Mouse (Mus musculus) WW6 (cell line): ENCODE data around the gene Atp1b3.
"Not testable (repeated sequence)": the region's sequence is repeated elsewhere in the genome, so short reads cannot be mapped to it uniquely, and the experiment has no call there.

Experiments used
- DNase-seq: peaks from one replicate; pipeline ENCODE4 v3.0.0-alpha.2; 2013; ENCODE audit warnings: low read depth, low spot score

The Atp1b3 gene

DNA sequence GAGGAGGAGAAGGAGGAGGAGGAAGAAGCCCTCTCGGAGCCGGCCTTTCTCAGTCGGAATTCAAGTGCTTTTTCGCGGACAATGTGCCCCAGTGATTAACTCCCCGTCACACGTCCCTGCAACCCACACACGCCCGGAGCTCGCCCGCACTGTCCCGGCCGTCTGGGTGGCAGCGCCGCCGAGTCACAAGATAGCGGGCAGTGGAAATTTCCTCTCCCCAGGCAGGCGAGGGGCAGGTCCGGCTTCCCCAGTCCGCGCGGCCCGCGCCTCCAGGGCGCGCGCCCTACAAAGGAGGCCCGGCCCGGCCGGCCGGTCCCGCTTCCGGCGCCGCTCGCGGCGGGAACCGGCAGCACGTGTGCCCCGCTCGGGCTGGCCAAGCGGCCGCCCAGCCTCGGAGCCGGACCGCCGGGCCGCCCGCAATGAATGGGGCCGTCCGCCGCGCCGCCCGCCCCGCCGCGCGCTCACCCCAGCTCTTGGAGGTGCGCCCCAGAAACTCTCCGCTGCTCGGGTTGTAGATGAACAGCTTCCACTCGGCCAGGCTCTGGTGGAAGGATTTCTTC, 581 bp downstream of the Atp1b3 start:
- no peak for DNase-seq

DNA sequence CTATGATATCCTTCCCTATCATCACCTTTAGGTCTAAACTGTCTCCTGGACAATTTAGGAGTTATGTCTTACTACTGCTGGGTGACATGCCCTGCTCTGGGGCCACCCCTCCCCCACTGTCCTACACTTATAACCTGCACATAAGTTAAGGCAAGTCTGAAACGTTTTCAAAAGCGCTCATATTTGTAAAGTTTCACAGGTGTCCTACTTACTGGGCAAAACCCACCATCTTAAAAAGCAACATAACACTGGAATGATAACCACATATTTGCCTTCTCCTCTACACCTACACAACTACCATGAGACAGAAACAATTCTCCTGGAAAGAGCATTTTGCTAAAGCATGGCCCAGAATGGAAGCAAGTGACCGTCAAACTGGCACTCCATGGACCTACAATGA, 4.2 kb downstream of the Atp1b3 start:
- DNase-seq: no peak

DNA sequence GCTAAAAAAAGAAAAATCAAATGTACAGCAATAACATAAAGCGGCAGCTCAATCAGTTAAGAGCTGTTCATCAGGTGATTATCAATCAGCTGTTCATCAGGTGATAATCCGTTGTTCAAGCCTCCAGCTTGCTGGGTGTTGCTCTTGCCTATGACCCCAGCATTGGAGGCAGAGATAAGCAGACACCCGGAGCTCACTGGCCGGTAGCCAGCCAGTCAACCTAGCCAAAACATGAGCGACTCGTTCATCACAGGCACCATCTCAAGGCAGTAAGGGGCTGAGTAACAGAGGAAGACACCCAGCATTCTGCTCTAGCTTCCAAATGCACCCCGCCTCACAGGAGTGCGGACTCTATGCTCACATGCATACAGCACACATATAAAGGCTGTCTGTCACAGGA, 10.4 kb downstream of the Atp1b3 start:
- no peak for DNase-seq

DNA sequence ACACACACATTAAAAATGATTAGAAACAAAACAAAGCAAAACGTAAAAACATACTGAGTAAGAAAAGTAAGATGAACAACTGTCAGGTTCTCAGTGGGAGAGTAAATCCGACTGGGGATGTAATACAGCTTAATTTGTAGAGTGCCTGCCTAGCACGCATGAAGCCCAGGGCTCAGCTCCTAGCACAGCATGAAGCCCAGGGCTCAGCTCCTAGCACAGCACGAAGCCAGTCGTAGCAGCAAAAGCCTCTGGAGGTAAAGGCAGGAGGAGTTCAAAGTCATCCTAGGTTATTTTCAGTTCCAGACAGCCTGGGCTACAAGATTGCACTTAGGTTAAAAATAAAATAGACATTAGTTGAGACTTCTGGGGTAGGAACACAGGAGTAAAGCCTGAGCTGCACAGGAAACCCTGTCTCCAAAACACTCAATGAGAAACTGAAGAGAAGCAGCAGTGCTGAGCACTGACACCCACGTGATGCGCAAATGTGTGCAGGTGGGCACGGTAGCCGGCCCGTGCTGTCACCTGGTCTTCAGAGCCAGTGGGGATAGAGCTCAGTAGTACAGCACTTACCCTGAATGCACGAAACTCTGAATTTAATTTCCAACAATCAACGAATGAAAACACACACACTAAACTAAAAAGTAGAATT, 11.0 kb downstream of the Atp1b3 start:
- DNase-seq: no peak

DNA sequence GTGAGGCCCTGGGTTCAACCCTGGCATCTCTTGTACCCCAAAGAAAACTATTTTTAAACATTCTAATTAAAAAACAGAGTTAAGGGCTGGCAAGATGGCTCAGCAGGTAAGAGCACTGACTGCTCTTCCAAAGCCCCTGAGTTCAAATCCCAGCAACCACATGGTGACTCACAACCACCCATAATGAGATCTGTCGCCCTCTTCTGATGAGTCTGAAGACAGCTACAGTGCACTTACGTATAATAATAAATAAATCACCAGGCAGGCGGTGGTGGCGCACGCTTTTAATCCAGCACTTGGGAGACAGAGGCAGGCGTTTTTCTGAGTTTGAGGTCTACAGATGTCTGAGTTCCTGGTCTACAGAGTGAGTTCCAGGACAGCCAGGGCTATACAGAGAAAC, 12.5 kb downstream of the Atp1b3 start:
- DNase-seq: not testable (repeated sequence)

DNA sequence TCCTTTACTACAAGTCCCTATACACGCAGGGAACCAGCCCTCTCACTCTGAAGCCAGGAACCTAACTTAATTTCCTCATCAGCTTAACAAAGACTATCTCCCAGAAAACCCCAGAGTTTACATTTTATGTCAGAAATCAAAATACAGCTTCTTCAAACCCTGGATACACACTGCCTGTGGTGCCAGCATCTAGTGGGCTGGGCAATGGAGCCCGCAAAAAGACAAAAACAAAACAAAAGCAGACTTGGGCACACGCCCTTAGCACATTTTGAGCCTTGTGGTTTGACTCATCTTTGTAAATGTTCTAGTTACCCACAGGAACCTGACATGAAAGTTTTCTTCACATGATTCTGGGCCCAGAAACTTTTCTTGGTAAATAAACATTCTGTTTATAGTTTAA, 13.8 kb downstream of the Atp1b3 start:
- no peak for DNase-seq

DNA sequence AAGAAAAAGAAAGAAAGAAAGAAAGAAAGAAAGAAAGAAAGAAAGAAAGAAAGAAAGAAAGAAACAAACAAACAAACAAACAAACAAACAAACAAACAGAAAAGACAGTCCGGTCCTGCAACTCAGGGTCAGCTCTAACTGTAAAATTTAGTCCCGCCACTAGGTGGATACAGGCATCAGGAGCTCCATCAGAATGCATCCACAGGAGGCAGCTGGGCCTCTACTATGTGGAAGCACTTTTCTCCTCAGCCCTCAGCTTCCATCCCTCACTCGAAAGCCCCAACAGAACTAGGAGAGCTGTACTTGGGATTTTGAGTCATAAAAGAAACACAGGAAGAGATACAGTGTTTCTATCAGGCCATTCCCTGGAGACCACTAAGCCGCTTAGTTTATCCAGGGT, 14.2 kb downstream of the Atp1b3 start:
- no peak for DNase-seq

DNA sequence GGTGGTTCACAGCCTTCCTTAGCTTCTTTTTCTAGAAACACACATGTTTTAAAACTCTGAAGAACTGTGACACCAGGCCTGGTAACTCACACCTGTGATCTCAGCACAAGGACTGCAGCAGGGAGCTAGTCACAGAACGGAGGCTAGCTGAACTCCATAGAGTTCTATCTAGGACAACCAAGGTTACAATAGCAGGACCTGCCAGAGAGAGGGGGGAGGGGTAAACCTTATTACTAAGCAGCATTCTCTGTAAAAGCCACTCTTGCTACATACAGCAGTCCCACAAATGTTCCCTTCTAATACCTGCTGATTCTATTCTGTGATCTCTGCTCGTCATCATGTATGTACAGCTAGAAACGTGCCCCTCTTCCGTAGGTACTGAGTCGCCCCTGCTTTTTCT, 15.4 kb downstream of the Atp1b3 start:
- no peak for DNase-seq

DNA sequence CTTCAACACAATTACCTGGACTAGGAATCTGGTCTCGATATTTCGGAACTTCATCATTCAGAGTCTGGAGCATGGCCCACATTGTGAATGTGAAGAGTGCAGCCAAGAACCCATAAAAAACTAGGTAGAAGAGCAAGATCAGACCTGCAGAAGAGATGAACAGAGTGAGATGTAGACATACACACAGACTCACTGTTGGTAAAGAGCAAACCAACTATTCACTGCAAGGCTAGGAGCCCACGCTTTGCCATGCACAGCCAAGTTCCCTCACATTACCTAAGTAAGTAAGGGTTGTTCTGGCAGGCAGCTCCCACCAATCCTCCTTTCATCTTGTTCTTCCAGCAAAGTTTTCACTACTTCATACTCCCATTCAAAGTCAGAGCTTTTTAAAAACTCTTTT, 18.5 kb downstream of the Atp1b3 start:
- DNase-seq: no peak

DNA sequence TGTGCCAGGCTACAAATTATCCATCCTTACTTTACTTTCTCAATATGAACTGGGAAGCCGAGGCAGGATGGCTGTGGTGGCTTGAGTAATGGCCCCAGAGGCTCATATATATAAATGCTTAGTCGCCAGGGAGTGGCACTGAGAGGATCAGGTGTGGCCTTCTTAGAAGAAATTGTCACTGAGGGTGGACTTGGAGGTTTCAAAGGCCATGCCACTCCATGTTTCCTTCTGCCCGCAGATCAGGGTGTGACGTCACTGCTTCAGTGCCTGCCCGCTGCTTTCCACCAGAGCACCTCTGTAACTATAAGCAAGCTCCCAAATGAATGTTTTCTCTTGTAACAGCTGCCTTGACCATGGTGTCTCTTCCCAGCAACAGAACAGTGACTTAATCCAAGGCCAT, 33.1 kb downstream of the Atp1b3 start:
- DNase-seq: no peak

DNA sequence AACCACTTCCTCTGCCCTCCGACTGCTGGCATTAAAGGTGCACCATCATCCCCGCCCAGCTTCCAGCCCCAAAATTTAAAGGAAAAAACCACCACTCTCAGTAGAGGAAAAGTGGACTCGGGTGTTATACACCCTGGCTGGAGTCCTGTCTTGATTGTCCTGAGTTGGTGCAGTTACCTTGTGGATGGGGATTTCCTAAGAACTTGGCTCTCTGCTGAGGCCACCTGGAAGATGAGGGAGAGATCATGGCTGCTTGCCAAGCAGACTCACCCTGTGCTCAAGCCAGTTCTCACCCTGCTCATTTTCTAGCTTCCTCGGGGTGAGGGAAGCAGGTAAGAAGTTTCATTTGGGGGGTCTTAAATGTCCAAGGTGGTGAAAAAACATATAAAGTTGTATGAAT, 36.0 kb downstream of the Atp1b3 start:
- DNase-seq: no peak

DNA sequence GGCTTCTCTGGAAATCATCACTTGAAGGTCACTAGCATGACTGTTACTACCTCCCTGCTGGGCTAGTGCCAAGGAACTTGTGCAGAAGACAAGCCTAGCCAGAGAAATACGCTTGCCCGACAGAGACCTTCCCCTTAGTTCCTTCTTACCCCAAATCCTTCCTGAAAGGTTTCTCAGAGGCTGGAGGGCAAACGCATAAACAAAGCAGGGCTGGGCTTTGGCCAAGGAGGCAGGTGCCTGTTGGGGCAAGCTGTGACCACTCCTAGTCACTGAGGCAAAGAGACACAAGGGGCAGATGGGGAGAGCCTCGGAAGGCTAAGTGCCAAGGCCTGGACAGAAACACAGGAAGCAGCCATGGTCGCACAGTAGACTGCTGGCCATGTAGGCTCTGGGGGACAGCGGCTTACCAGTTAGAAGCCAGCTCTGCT, 37.7 kb downstream of the Atp1b3 start:
- DNase-seq: no peak

DNA sequence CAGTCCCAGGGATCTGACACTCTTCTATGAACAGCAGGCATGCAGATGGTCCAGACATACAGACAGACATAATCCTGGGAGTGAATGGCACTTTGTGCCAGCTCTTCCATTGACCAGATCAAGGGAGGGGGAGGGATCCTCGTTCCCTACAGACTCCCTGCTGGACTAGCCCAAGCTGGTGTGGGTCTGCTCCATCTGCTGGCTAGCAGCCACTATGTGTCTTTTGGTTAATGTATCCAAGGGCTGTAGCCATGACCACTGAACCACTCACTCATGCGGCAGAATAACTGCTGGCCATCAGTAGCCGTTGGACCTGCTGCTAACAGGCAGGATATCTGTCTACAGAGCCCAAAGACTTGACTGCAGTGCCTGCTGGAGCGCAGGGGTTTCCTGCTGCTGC, 39.7 kb downstream of the Atp1b3 start:
- no peak for DNase-seq

DNA sequence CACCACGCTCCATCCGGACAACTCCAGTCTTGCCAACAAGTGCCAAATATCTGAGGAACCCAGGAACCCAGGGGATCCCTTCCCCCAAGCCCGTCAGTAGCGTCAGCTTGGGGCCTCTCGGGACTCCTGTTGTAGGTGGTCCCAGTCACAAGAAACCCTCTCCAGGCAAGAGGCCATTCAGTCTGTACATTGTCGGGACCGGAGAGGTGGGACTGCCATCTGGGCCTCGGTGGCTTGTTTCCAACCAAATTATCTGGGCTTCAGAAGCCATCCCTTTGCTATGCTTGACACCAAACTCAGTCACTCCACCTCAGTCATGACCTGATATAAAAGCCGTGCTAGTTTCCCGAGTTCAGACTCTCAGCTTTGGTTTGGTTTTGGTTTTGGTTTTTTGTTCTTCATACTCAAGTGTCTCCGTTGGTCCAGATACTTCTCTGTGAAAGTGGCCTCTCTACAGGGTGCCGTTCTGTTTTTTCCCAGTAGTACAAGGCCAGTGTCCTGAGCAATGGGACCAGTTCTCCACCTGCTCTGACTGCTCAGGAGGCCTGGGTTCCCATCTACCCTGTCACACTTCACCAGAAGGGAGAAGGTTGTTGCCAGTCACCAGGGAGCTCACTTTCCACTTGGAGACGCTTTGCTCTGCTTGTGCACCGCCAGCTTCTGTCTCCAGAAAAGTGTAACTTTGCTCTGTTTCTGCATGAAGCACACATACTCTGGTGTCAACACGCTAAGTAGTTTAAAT, 41.7 kb downstream of the Atp1b3 start:
- no peak for DNase-seq

DNA sequence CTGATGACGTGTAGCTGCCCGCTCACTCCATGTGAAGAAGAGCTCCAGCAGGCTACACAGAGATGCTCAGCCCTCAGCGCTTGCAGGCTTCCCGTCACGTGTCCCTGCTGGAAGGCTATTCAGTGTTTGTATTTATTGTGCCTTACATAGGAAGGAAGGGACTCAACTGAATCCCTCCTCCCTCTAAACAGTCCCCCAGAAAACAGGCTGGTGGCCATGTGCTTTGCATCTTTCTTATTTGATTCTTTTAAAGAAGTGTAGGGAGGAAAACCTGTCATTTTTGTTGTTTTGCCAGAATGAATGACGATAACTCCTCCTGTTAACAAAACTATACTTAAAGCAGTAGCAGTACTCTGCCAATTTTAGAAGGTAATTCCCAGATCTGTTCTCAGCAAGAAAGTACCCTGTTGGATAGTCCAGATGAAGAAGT, 43.7 kb downstream of the Atp1b3 start:
- DNase-seq: no peak

DNA sequence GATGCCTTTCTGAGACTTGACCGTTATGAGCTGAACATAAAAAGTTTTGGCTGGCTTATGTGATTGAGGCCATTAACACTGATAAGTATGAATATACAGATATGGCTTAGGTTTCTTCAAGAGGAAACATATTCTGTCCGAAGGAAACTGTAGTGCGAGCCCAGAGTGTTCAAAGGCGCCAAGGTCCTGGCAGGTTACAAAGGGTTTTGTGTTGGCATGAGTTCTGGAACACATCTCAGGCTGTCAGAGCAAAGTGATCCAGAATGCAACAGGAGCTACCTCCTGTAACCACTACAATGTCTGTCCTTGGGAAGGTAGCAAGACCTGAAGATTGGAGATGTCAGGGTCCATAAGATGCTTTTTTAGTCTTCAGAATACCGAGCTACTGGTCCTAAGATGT, 44.9 kb downstream of the Atp1b3 start:
- DNase-seq: no peak

DNA sequence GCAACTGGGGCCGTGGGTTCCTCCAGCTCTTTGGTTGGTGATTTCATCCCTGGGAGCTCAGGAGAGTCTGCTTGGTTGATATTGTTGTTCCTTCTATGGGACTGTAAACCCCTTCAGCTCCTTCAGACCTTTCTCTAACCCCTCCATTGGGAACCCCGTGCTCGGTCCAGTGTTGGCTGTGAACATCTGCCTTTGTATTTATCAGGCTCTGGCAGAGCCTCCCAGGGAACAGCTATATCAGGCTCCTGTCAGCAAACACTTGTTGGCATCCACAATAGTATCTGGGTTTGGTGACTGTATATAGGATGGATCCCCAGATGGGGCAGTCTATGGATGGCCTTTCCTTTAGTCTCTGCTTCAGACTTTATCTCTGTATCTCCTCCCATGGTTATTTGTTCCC, 52.2 kb downstream of the Atp1b3 start:
- DNase-seq: no peak

DNA sequence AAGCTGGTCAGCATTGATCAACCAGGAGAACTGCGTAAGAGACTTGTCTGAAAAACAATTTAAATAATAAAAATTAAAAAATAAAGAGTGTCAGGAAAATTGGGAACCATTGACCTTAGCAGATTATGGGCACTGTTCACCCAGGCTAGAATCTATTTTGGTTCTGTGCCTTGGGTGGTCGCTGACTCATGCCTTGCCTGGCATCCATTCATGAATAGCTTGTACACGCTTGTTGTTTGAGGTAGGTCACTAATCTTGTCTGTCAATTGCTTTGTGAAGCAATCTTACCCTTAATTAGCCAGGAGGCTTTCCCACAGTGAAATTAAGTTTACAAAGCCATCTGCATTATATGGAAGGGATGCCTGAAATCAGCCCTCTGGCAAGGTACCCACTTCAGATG, 55.4 kb downstream of the Atp1b3 start:
- no peak for DNase-seq

DNA sequence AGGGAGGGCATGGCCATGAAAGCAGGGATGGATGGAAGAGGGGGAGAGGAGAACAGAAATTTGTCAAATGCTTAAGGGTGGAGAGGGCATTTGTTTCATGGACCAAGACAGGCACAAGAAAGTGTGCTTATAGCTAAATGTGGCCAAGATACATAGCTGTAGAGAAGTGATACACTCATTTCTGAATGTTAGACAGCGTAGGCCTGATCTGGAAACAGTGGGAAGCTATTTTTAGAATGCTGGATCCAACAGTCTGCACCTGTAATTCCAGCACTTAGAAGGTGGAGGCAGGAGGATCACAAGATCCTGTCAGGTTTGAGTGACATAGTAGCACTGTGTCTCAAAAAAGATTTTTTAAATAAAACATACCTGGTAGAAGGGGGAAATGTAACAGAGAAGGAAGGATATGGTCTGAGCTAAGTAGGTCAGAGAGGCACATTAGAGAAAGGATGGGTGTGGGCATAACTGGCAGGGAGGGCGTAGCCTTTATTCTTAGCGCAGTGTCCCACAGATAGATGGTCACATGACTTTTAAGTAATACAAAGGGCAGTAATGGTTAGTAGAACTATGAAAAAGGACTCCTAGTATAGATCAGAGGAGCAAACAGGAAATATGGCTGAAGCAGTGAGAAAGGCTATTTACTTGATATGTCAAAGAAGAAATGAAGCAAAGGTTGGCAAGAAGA, 64.8 kb downstream of the Atp1b3 start:
- DNase-seq: no peak

DNA sequence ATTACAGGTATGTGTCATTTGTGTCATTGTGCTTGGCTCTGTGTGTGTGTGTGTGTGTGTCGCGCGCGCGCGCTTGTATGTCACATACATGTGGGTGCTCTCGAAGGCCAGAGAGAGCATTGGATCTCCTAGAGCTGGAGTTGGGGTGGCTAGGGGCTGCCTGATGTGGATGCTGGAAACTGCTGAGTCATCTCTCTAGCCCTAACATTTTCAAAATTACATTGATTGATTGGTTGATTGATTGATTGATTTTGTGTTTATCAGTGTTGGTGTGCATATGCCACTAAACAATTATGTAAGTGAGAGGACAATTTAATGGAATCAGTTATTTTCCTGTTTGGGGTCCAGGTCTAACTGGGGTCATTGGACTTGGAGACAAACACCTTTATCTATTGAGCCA, 72.1 kb downstream of the Atp1b3 start:
- no peak for DNase-seq

DNA sequence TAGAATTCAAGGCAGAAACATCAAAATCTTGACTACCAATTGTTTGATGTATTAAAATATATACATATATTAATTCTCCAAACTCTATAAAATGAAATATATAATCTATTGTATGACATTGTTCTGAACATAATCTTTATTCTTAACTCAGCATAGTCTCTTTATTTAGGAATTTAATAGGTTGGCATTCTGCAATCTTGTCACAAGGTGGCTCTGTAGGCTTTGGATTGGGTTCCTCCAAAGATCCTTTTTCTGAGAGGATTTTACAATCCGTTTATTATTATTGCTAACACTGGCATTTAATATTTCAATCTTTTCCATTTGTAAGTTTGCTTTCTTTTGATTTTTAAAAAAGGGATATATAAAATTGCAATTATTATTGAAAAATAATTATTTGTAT, 79.3 kb downstream of the Atp1b3 start:
- no peak for DNase-seq
